Mouse (Mus musculus): ENCODE measurements around the gene Casp9. TPM values are rescaled to one million over a fixed set of nuclear protein-coding genes. Genes with fewer than 3 reads are reported as not detected.

Gene Casp9
- polyA plus RNA-seq, 1 experiment from 2014 or later, result 16.9 TPM

DNA sequence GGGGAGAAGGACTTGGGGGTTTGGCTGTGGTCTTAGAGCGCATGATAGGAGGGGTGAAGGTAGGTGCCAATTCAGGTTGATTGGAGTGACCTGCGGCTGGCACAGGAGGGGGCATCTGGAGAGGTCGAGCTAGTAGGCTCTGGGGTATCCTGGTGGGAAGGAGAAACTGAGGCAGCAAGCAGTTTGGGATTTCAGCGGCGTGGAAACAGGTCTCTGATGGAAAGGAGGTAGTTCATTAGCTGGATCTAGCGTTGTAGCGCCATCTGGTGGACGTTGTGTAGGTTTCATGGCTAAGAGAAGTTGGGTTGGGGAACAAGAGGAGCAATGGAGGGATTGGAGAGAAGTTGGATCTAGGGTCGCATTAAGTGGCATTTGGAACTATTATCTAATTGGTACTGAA is 60.0 kb downstream of the Casp9 start:
- no peaks in the 10 kb centered on the region for H3K27me3 ChIP-seq
- no peak overlapping the region for H3K9ac ChIP-seq
- H3K27ac ChIP-seq (replicated peaks), result no peak overlapping the region
- no peak; the same call in 1 of the 2 replicates for ATAC-seq (ENCODE audit: insufficient number of reproducible peaks, low FRiP score, low TSS enrichment, low read depth)
- 0 out of 2 replicates have a peak, but pooled peaks cover under 1% of the 10 kb centered on the region for H3K36me3 ChIP-seq
- no peak overlapping the region for H3K4me3 ChIP-seq (replicated peaks)
- H3K4me2 ChIP-seq (replicated peaks), result no peak overlapping the region
- 0 out of 2 replicates have a peak, but pooled peaks cover 3% of the 10 kb centered on the region for H3K4me1 ChIP-seq
- H3K9me3 ChIP-seq (replicated peaks), result no peaks in the 10 kb centered on the region
- 73% methylated on average over 9 of the region's 9 CpGs for WGBS

DNA sequence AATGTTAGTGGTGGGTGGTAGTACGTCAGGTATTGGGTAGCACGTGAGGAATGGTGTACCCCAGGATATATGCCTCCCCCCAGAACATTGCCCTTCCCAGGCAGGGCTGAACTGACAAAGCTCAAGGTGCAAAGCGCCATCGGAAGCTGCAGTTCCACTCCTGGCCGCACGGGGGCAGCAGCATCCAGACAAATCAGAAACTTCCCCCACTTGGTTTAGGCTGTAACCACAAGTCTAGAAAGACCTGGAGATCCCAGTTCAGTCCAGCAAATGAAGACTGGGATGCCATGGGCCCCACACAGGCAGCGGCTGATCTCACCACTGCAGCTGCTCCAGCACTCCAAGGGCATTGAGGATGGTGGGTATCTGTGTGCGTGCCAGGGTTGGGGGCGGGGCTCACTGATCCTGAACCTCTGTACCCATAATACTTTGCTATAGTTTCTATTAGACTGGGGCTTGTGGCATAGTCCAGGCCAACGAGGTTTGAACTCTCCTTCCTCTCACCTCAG is 64.1 kb downstream of the Casp9 start:
- H3K9ac ChIP-seq, result no peak overlapping the region
- 19% methylated on average over 10 of the region's 10 CpGs for WGBS

DNA sequence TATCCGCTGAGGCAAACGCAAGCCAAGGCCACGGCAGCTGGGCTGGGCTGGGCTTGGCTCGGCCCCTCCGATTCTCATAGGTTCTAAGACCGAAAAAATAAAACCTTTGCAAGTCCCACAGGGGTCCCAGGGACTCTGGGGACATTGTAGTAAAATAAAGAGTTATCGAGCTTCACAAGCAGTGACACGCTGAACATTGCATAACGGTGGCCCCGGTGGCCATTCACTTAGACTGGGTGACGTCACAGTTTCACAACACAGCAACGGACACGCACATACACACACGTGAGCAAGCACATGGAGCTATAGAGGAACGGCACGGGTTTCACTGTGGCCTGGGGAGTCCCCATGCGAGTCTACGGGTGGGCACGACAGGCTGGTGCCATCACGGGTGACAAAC is 65.1 kb downstream of the Casp9 start:
- Histone ChIP-seq H3K27me3 (no peaks in the 10 kb centered on the region), H3K36me3 (peaks cover 29% of the 10 kb centered on the region), H3K4me2 (replicated peaks) (no peak overlapping the region), H3K27ac (replicated peaks) (no peak overlapping the region), H3K4me3 (replicated peaks) (no peak overlapping the region), H3K9ac (no peak overlapping the region), H3K4me1 (0 out of 2 replicates have a peak, but pooled peaks cover 3% of the 10 kb centered on the region), H3K9me3 (replicated peaks) (no peaks in the 10 kb centered on the region)
- WGBS, result 89% methylated on average over 20 of the region's 20 CpGs
- ATAC-seq (ENCODE audit: insufficient number of reproducible peaks, low FRiP score, low TSS enrichment, low read depth), result no peak

More for the DNA sequence above, 64.1 kb downstream of the Casp9 start:
- H3K4me2 ChIP-seq (replicated peaks), result no peak overlapping the region; the same call in 1 of the 2 replicates
- H3K9me3 ChIP-seq (replicated peaks), result no peaks in the 10 kb centered on the region
- H3K4me3 ChIP-seq (replicated peaks), result no peak overlapping the region
- H3K27me3 ChIP-seq, result no peaks in the 10 kb centered on the region
- H3K27ac ChIP-seq (replicated peaks), result no peak overlapping the region
- 0 out of 2 replicates have a peak, but pooled peaks cover 3% of the 10 kb centered on the region for H3K4me1 ChIP-seq
- H3K36me3 ChIP-seq, result peaks cover 29% of the 10 kb centered on the region
- peak; percentile 50; the same call in 1 of the 2 replicates for ATAC-seq (ENCODE audit: insufficient number of reproducible peaks, low FRiP score, low TSS enrichment, low read depth)

DNA sequence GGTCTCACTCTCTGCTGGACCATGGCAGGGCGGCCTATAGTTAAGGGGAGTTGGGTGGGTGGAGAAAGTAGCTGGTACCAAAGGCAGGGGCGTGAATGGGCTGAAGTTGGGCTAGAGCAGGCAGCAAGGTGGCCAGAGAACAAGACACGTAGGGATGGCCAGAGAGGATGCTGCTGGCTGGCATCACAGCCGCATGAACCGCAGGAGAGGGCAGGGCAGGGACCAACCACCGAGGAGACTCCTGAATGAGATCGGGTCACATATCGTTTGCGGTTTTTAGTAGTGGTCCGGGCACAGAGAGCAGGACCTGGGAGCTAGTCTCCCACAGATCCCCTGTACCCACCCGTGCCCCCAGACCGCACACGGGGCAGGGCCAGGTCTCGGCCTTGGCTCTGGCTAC is 65.9 kb downstream of the Casp9 start:
- H3K9me3 ChIP-seq (replicated peaks), result no peaks in the 10 kb centered on the region
- ATAC-seq (ENCODE audit: insufficient number of reproducible peaks, low FRiP score, low TSS enrichment, low read depth), result no peak
- no peaks in the 10 kb centered on the region for H3K27me3 ChIP-seq
- H3K9ac ChIP-seq, result no peak overlapping the region
- H3K36me3 ChIP-seq, result peaks cover 29% of the 10 kb centered on the region
- H3K4me3 ChIP-seq (replicated peaks), result no peak overlapping the region
- no peak overlapping the region for H3K27ac ChIP-seq (replicated peaks)
- H3K4me2 ChIP-seq (replicated peaks), result no peak overlapping the region
- 93% methylated on average over 14 of the region's 14 CpGs for WGBS
- H3K4me1 ChIP-seq, result 0 out of 2 replicates have a peak, but pooled peaks cover 3% of the 10 kb centered on the region

DNA sequence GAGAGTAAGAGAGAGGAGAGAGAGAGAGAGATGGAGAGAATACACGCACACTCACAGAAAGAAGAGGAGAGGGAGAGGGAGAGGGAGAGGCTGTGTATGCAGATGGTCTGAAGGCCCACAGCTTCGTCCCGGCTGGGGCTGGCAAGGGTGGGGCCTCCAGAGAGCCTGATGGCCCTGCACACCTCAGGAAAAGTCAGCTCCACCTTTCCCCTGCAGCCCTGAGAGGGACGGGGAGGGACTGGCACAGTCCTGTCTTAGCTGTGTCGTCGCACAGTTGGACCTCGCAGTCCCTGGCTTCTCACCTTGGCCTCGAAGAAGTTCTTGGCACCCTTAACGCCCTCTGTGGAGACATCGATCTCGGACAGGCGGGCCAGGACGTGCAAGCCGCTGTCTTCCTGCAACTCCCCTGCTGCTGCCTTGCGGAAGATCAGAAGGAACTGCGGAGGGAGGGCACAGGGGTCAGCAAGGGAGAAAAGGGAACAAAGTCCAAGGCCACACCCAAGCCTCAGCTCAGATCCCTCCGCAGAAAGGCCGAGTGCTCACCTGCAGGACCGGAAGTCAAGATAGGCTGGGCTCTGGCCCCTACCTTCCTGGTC is 66.9 kb downstream of the Casp9 start:
- no peak for ATAC-seq (ENCODE audit: insufficient number of reproducible peaks, low FRiP score, low TSS enrichment, low read depth)
- no peaks in the 10 kb centered on the region for H3K27me3 ChIP-seq
- peaks cover 29% of the 10 kb centered on the region for H3K36me3 ChIP-seq
- H3K4me2 ChIP-seq (replicated peaks), result no peak overlapping the region
- WGBS, result 70% methylated on average over 19 of the region's 19 CpGs
- 0 out of 2 replicates have a peak, but pooled peaks cover 3% of the 10 kb centered on the region for H3K4me1 ChIP-seq
- no peaks in the 10 kb centered on the region for H3K9me3 ChIP-seq (replicated peaks)
- no peak overlapping the region for H3K27ac ChIP-seq (replicated peaks)
- no peak overlapping the region for H3K4me3 ChIP-seq (replicated peaks)
- H3K9ac ChIP-seq, result no peak overlapping the region

DNA sequence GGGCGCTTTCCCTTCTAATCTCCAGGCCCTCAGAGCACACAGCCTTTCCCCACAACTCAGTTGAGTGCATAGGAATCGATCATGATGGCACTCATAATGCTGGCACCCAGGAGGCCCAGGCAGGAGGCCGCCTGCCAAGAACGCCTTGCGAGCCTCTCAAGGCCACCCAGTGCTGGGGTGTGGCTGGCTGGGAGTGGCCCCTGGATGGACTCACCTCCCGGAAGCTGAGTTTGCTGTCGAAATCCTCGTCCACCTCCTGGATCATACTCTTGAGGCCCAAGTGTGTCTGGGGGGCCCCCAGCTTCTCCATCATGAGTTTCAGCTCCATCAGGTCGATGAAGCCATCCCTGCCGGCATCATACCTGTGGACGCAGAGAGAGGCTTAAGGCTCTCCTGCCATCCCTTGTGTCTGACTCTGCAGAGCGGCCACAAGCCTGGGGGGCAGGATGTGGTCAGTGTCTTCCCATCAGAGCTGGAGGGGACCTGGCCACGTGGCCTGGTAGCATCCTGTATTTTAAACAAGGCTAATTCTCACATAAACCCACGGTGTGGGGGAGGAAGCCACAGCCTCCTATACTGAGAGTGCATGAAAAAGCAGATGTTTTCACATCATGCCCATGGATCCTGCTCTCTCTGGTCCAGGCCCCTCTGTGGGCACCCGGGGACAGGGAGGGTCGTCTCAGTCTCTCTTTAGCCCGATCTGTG is 68.3 kb downstream of the Casp9 start:
- no peak overlapping the region for H3K4me2 ChIP-seq (replicated peaks)
- no peak for ATAC-seq (ENCODE audit: insufficient number of reproducible peaks, low FRiP score, low TSS enrichment, low read depth)
- no peak overlapping the region for H3K4me3 ChIP-seq (replicated peaks)
- no peak overlapping the region for H3K9ac ChIP-seq
- H3K27me3 ChIP-seq, result no peaks in the 10 kb centered on the region
- H3K9me3 ChIP-seq (replicated peaks), result no peaks in the 10 kb centered on the region
- H3K36me3 ChIP-seq, result peaks cover 29% of the 10 kb centered on the region
- peaks cover 9% of the 10 kb centered on the region for H3K4me1 ChIP-seq
- H3K27ac ChIP-seq (replicated peaks), result no peak overlapping the region
- WGBS, result 82% methylated on average over 17 of the region's 17 CpGs

DNA sequence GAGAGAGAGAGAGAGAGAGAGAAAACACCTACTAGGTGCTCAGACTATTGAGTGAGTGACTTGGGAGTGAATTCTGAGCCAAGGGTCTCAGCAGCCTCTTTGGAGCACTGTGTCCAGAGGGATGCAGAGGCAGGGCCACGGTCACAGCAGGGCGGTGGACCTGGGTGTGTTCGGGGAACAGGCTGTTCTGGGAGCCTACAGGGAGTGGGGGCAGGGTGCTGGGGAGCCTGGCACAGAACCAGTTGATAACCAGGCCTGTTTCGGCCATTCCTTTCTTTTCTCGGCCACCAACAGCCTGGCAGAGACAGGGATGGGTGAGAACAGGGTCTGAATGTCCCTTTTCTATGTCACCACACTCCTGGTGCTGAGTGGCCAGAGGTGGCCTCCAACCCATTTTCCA is 69.5 kb downstream of the Casp9 start:
- H3K4me2 ChIP-seq (replicated peaks), result no peak overlapping the region
- no peak for ATAC-seq (ENCODE audit: insufficient number of reproducible peaks, low FRiP score, low TSS enrichment, low read depth)
- peaks cover 17% of the 10 kb centered on the region for H3K4me1 ChIP-seq
- no peak overlapping the region for H3K9ac ChIP-seq
- H3K27ac ChIP-seq (replicated peaks), result no peak overlapping the region
- H3K27me3 ChIP-seq, result no peaks in the 10 kb centered on the region
- H3K36me3 ChIP-seq, result peaks cover 29% of the 10 kb centered on the region
- WGBS, result 83% methylated on average over 5 of the region's 5 CpGs
- H3K9me3 ChIP-seq (replicated peaks), result no peaks in the 10 kb centered on the region
- H3K4me3 ChIP-seq (replicated peaks), result no peak overlapping the region

DNA sequence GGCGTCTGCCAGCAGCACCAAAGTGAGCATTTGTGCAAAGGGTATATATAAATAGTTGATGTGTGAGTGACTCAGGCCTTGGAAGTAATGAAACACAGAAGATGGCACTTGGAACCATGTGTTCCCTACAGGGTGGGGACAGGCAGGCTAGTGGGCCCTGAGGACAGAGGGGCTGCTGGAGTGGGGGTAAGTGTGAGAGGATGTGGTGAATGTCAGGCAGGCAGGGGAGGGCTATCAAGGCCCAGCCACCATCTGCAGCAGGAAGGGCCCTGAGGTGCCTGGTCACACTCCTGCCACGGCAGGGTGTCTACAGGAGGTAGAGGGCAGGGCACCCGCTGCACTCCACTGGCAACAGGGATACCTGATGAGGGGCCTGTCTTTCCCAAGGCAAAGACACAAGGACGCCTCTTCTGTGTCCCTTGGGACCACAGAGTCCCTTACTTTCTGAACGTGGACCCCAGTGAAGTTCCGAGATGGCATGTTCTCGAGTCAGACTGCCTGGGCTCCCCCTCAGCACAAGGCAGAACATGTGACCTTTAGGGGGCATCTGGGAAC is 70.4 kb downstream of the Casp9 start:
- peaks cover 21% of the 10 kb centered on the region for H3K4me1 ChIP-seq
- no peaks in the 10 kb centered on the region for H3K9me3 ChIP-seq (replicated peaks)
- H3K27me3 ChIP-seq, result no peaks in the 10 kb centered on the region
- H3K9ac ChIP-seq, result no peak overlapping the region
- no peak overlapping the region for H3K27ac ChIP-seq (replicated peaks)
- no peak overlapping the region for H3K4me2 ChIP-seq (replicated peaks)
- no peak for ATAC-seq (ENCODE audit: insufficient number of reproducible peaks, low FRiP score, low TSS enrichment, low read depth)
- H3K4me3 ChIP-seq (replicated peaks), result no peak overlapping the region
- H3K36me3 ChIP-seq, result peaks cover 25% of the 10 kb centered on the region
- WGBS, result 84% methylated on average over 7 of the region's 7 CpGs

DNA sequence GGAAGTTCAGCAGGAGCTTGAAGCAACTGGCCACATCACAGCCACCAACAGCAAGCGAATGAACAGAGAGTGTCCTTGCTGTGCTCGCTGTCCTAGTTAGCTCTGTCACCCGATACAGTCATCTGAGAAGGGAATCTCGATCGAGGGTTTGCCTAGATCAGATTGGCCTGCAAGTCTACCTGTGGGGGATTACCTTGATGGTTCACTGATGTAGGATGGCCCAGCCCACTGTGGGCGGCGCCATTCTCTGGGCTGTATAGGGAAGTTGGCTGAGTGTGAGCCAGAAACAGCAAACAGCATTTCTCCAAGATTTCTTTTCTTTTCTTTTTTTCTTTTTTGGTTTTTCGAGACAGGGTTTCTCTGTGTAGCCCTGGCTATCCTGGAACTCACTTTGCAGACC is 71.1 kb downstream of the Casp9 start:
- Histone ChIP-seq H3K27ac (replicated peaks) (no peak overlapping the region), H3K4me2 (replicated peaks) (no peak overlapping the region), H3K27me3 (no peaks in the 10 kb centered on the region), H3K9ac (no peak overlapping the region), H3K4me1 (peaks cover 25% of the 10 kb centered on the region), H3K4me3 (replicated peaks) (no peak overlapping the region), H3K36me3 (peaks cover 20% of the 10 kb centered on the region), H3K9me3 (replicated peaks) (no peaks in the 10 kb centered on the region)
- WGBS, result 84% methylated on average over 8 of the region's 8 CpGs
- ATAC-seq (ENCODE audit: insufficient number of reproducible peaks, low FRiP score, low TSS enrichment, low read depth), result no peak

DNA sequence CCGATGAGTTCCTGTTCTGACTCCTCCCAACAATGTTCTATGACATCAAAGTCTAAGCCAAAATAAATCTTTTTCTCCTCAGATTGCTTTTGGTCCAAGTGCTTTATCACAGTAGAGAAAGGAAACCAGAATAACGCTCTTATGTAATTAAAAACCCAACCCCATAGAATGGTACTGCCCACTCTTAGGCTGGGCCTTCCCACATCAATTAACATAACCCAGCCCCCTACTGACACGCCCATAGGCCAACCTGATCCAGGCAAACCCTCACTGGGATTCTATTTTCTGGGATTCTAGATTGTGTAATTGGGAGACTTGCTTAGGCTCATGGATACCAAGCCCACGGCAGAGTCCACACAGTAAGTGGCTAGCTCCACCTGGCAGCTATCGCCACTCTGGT is 71.6 kb downstream of the Casp9 start:
- no peak for ATAC-seq (ENCODE audit: insufficient number of reproducible peaks, low FRiP score, low TSS enrichment, low read depth)
- Histone ChIP-seq H3K36me3 (peaks cover 15% of the 10 kb centered on the region), H3K4me1 (peaks cover 27% of the 10 kb centered on the region), H3K27ac (replicated peaks) (no peak overlapping the region), H3K27me3 (no peaks in the 10 kb centered on the region), H3K4me2 (replicated peaks) (no peak overlapping the region), H3K9me3 (replicated peaks) (no peaks in the 10 kb centered on the region), H3K4me3 (replicated peaks) (no peak overlapping the region), H3K9ac (no peak overlapping the region)
- WGBS, result 92% methylated on average over 5 of the region's 5 CpGs

All from embryonic facial prominence, embryonic 15.5 days (tissue).